In genomic region chr2:11331528-11332446, GRCm38 (mm10) we compare ENCODE assay signal across 7 mouse cellular contexts.
DNase-seq lines count a peak whose midpoint lies in the region.

No protein-coding gene starts in this region.

- H3K79me2 ChIP-seq in macrophage (ENCODE audit: inconsistent target), result no peaks in the 10 kb centered on the region

- DNase-seq in WW6 (ENCODE audit: low read depth, low spot score), result peak; percentile 38
- DNase-seq in cerebellum, postnatal 10 days, result peak; percentile 87 to 93
- DNase-seq in frontal cortex, postnatal 25 days (ENCODE audit: low spot score in 2 of 2), result peak; percentile 40 to 55
- peak; percentile 69 for DNase-seq in hindlimb bud, embryonic 11.5 days (ENCODE audit: extremely low spot score, low read depth, low spot score)
- peak; percentile 55 to 72 for DNase-seq in left cerebral cortex, adult 18-20 months (ENCODE audit: low spot score in 2 of 2)
- peak; percentile 71 for DNase-seq in right cerebral cortex, postnatal 14 days

- no peak overlapping the region for H3K4me3 ChIP-seq in macrophage (ENCODE audit: inconsistent target)

- 17% methylated on average over 11 of the region's 11 CpGs for WGBS in macrophage (ENCODE audit: missing documents)

- H3K36me3 ChIP-seq in macrophage (ENCODE audit: inconsistent target), result no peaks in the 10 kb centered on the region

- peak overlapping the region; percentile 85 for H3K27ac ChIP-seq in macrophage

Comparison
In these comparisons a context has a peak if more than half of its experiments do, and no peak if none do; other contexts are left out.
1. DNase-seq: peak in every context shown above with its lines; median percentile 90 in cerebellum, postnatal 10 days; 71 in right cerebral cortex, postnatal 14 days; 69 in hindlimb bud, embryonic 11.5 days; 64 in left cerebral cortex, adult 18-20 months; 48 in frontal cortex, postnatal 25 days; 38 in WW6.